Mouse (Mus musculus) megakaryocyte progenitor cell, adult 5-6 weeks (primary cell): ENCODE results near the gene Olfr1224-ps1. TPM values are rescaled to one million over a fixed set of nuclear protein-coding genes. Genes with fewer than 3 reads are reported as not detected.
"Not testable (repeated sequence)": the region's sequence is repeated elsewhere in the genome, so short reads cannot be mapped to it uniquely, and the experiment has no call there.

Source experiments
- ATAC-seq: replicated peaks from 2 replicates; pipeline ENCODE4 v1.8.0; 2016; ENCODE audit warnings: mild to moderate bottlenecking, moderate TSS enrichment, inconsistent platforms; ENCODE audit not compliant: poor library complexity
- total RNA-seq, 2 experiments: library from RNA; stranded (forward) in 1 of 2; stranded (reverse) in 1 of 2; fragments of 157-497, 149-512 nt in 1 of 2; fragments of 200-1000 nt in 1 of 2; gene quantifications; 2 replicates each; pipeline versions ENCODE4 v1.2.3 to v1.2.4; 2015 to 2017

Olfr1224-ps1 gene
- total RNA-seq (2015) = not detected in 2 replicates
- not detected in 2 replicates for total RNA-seq (2017)

GRCm38 (mm10) chr2:89163991-89164390 is at the start of gene Olfr1224-ps1:
Olfr1224-ps1 (minus strand) TSS chr2:89164091.
- not testable (repeated sequence) for ATAC-seq

- ATAC-seq = no peak
These were observed 36.1 kb upstream of the Olfr1224-ps1 start, which contains the start of gene Olfr1226 for GRCm38 (mm10) chr2:89199948-89200347. Olfr1226 (minus strand) TSS chr2:89200048.

- ATAC-seq = peak; percentile 50
These were observed 32.6 kb upstream of the Olfr1224-ps1 start for GRCm38 (mm10) chr2:89196325-89196982.

GRCm38 (mm10) chr2:89174569-89174968 is 10.7 kb upstream of the Olfr1224-ps1 start, which contains the start of gene Olfr1225:
Olfr1225 (minus strand) TSS chr2:89174669.
- no peak for ATAC-seq

GRCm38 (mm10) chr2:89164711-89165110 is 820 bp upstream of the Olfr1224-ps1 start:
- not testable (repeated sequence) for ATAC-seq

GRCm38 (mm10) chr2:89151460-89151859 is 12.4 kb downstream of the Olfr1224-ps1 start, which contains the start of gene Olfr1223:
Olfr1223 (minus strand) TSS chr2:89151560.
- ATAC-seq = no peak

GRCm38 (mm10) chr2:89132954-89133353 is 30.9 kb downstream of the Olfr1224-ps1 start, which contains the start of gene Olfr1222:
Olfr1222 (minus strand) TSS chr2:89133054.
- no peak for ATAC-seq

GRCm38 (mm10) chr2:89117183-89117582 is 46.7 kb downstream of the Olfr1224-ps1 start, which contains the start of gene Olfr1221:
Olfr1221 (minus strand) TSS chr2:89117283.
- ATAC-seq = peak; percentile 31; the same call in 1 of the 2 replicates

- no peak for ATAC-seq
These were observed 57.2 kb downstream of the Olfr1224-ps1 start, which contains the start of gene Olfr1220 for GRCm38 (mm10) chr2:89106735-89107134. Olfr1220 (minus strand) TSS chr2:89106835.

GRCm38 (mm10) chr2:89105651-89106050 is 58.2 kb downstream of the Olfr1224-ps1 start:
- no peak for ATAC-seq

Other genes starting within 250 kb of the Olfr1224-ps1 start
- gene Olfr1209, start 248.9 kb downstream of the Olfr1224-ps1 start, total RNA-seq (2015) = not detected in 2 replicates
- not detected in 2 replicates for gene Olfr1209, start 248.9 kb downstream of the Olfr1224-ps1 start, total RNA-seq (2017)
- gene Olfr1211, start 226.0 kb downstream of the Olfr1224-ps1 start, total RNA-seq (2015) = not detected in 2 replicates
- gene Olfr1211, start 226.0 kb downstream of the Olfr1224-ps1 start, total RNA-seq (2017) = not detected in 2 replicates
- gene Olfr1212, start 210.1 kb downstream of the Olfr1224-ps1 start, total RNA-seq (2015) = not detected in 2 replicates
- not detected in 2 replicates for gene Olfr1212, start 210.1 kb downstream of the Olfr1224-ps1 start, total RNA-seq (2017)
- not detected in 2 replicates for gene Gm13762, start 183.8 kb downstream of the Olfr1224-ps1 start, total RNA-seq (2015)
- gene Gm13762, start 183.8 kb downstream of the Olfr1224-ps1 start, total RNA-seq (2017) = not detected in 2 replicates
- not detected in 2 replicates for gene Olfr1214, start 171.4 kb downstream of the Olfr1224-ps1 start, total RNA-seq (2015)
- gene Olfr1214, start 171.4 kb downstream of the Olfr1224-ps1 start, total RNA-seq (2017) = not detected in 2 replicates
- not detected in 2 replicates for gene Olfr1215, start 157.1 kb downstream of the Olfr1224-ps1 start, total RNA-seq (2015)
- not detected in 2 replicates for gene Olfr1215, start 157.1 kb downstream of the Olfr1224-ps1 start, total RNA-seq (2017)
- not detected in 2 replicates for gene Olfr1216, start 145.8 kb downstream of the Olfr1224-ps1 start, total RNA-seq (2015)
- gene Olfr1216, start 145.8 kb downstream of the Olfr1224-ps1 start, total RNA-seq (2017) = not detected in 2 replicates
- not detected in 2 replicates for gene Olfr1217, start 132.0 kb downstream of the Olfr1224-ps1 start, total RNA-seq (2015)
- not detected in 2 replicates for gene Olfr1217, start 132.0 kb downstream of the Olfr1224-ps1 start, total RNA-seq (2017)
- not detected in 2 replicates for gene Olfr1218, start 102.9 kb downstream of the Olfr1224-ps1 start, total RNA-seq (2015)
- gene Olfr1218, start 102.9 kb downstream of the Olfr1224-ps1 start, total RNA-seq (2017) = not detected in 2 replicates
- not detected in 2 replicates for gene Olfr1219, start 80.6 kb downstream of the Olfr1224-ps1 start, total RNA-seq (2015)
- not detected in 2 replicates for gene Olfr1219, start 80.6 kb downstream of the Olfr1224-ps1 start, total RNA-seq (2017)
- gene Olfr1220, start 57.3 kb downstream of the Olfr1224-ps1 start, total RNA-seq (2015) = not detected in 2 replicates
- not detected in 2 replicates for gene Olfr1220, start 57.3 kb downstream of the Olfr1224-ps1 start, total RNA-seq (2017)
- not detected in 2 replicates for gene Olfr1221, start 46.8 kb downstream of the Olfr1224-ps1 start, total RNA-seq (2015)
- not detected in 2 replicates for gene Olfr1221, start 46.8 kb downstream of the Olfr1224-ps1 start, total RNA-seq (2017)
- gene Olfr1222, start 31.0 kb downstream of the Olfr1224-ps1 start, total RNA-seq (2015) = not detected in 2 replicates
- not detected in 2 replicates for gene Olfr1222, start 31.0 kb downstream of the Olfr1224-ps1 start, total RNA-seq (2017)
- gene Olfr1223, start 12.5 kb downstream of the Olfr1224-ps1 start, total RNA-seq (2015) = not detected in 2 replicates
- gene Olfr1223, start 12.5 kb downstream of the Olfr1224-ps1 start, total RNA-seq (2017) = not detected in 2 replicates
- gene Olfr1225, start 10.6 kb upstream of the Olfr1224-ps1 start, total RNA-seq (2015) = not detected in 2 replicates
- gene Olfr1225, start 10.6 kb upstream of the Olfr1224-ps1 start, total RNA-seq (2017) = not detected in 2 replicates
- gene Olfr1226, start 36.0 kb upstream of the Olfr1224-ps1 start, total RNA-seq (2015) = not detected in 2 replicates
- not detected in 2 replicates for gene Olfr1226, start 36.0 kb upstream of the Olfr1224-ps1 start, total RNA-seq (2017)
- gene Olfr1228, start 90.0 kb upstream of the Olfr1224-ps1 start, total RNA-seq (2015) = not detected in 2 replicates
- not detected in 2 replicates for gene Olfr1228, start 90.0 kb upstream of the Olfr1224-ps1 start, total RNA-seq (2017)
- not detected in 2 replicates for gene Olfr1229, start 123.9 kb upstream of the Olfr1224-ps1 start, total RNA-seq (2015)
- not detected in 2 replicates for gene Olfr1229, start 123.9 kb upstream of the Olfr1224-ps1 start, total RNA-seq (2017)
- gene Olfr1230, start 133.2 kb upstream of the Olfr1224-ps1 start, total RNA-seq (2015) = not detected in 2 replicates
- gene Olfr1230, start 133.2 kb upstream of the Olfr1224-ps1 start, total RNA-seq (2017) = not detected in 2 replicates
- not detected in 2 replicates for gene Olfr1231, start 143.0 kb upstream of the Olfr1224-ps1 start, total RNA-seq (2015)
- gene Olfr1231, start 143.0 kb upstream of the Olfr1224-ps1 start, total RNA-seq (2017) = not detected in 2 replicates
- not detected in 2 replicates for gene Olfr1232, start 165.6 kb upstream of the Olfr1224-ps1 start, total RNA-seq (2015)
- not detected in 2 replicates for gene Olfr1232, start 165.6 kb upstream of the Olfr1224-ps1 start, total RNA-seq (2017)
- gene Olfr1233, start 178.3 kb upstream of the Olfr1224-ps1 start, total RNA-seq (2015) = not detected in 2 replicates
- not detected in 2 replicates for gene Olfr1233, start 178.3 kb upstream of the Olfr1224-ps1 start, total RNA-seq (2017)
- not detected in 2 replicates for gene Olfr1234, start 200.8 kb upstream of the Olfr1224-ps1 start, total RNA-seq (2015)
- not detected in 2 replicates for gene Olfr1234, start 200.8 kb upstream of the Olfr1224-ps1 start, total RNA-seq (2017)
- gene Olfr1238, start 245.6 kb upstream of the Olfr1224-ps1 start, total RNA-seq (2015) = not detected in 2 replicates
- not detected in 2 replicates for gene Olfr1238, start 245.6 kb upstream of the Olfr1224-ps1 start, total RNA-seq (2017)